Mouse (Mus musculus) thymus, postnatal 14 days (tissue): ENCODE data around the gene Ywhaq.
A peak's percentile ranks its signal among the peaks of the same experiment; 100 is the strongest.

ENCODE experiments used
- DNase-seq: peaks from one replicate; pipeline ENCODE4 v3.0.0; 2021

Ywhaq gene

DNA sequence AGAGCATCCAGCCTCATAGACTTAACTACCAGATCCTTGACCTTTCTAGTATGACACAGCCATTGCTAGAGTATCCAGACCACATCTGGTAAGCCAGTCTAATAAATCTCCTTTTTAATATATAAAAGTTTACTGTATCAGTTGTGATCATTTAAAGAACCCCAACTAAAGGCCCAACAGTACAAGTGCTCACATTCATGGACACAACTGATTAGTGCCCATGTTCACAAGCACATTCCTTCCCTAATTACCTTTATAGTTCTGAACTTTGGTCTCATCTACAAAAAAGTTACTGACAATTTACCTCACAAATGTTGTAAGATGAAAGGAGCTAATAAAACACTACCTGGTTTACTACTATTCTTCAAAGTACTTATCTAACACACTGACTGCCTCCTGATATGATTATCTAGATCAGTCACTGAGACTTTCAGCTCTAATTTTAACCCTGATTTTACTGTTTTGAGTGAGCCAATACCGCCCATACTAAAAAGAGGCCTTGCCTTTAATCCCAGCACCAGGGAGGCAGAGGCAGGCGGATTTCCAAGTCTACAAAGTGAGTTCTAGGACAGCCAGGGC, 8.6 kb downstream of the Ywhaq start:
- no peak for DNase-seq

DNA sequence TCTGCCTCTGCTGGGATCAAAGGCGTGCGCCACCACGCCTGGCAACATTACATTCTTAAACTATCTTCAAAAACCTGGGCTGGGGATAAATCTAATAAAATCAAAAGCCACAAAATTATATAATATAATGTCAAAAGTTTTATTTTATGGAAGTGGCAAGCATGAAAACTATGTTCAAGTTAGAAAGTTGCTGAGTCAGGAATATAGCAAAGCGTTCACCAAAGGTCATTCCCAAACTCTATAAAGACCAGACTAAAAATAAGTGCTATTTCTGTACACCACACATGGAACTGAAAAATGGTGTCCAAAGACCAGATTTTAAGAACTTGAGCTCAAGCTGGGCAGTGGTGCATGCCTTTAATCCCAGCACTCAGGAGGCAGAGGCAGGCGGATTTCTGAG, 14.7 kb downstream of the Ywhaq start:
- DNase-seq: no peak

DNA sequence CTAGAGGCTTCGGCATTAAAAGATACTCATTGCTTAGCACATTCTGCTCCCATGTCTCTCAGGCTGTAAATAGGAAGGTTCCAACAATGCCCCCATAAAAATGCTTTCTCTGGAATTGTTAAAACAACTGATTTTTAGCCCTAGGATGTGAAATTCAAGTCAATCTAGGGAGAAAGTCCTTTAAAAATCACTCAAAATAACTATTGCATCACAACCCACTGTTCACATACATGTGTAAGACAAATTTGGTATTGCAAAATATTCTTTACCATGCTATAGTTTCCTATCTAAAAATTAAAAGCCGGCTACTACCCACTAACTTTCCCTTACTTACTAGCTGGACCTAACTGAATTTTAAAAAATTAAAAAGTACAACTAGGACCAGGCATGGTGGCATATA, 31.2 kb downstream of the Ywhaq start:
- no peak for DNase-seq

DNA sequence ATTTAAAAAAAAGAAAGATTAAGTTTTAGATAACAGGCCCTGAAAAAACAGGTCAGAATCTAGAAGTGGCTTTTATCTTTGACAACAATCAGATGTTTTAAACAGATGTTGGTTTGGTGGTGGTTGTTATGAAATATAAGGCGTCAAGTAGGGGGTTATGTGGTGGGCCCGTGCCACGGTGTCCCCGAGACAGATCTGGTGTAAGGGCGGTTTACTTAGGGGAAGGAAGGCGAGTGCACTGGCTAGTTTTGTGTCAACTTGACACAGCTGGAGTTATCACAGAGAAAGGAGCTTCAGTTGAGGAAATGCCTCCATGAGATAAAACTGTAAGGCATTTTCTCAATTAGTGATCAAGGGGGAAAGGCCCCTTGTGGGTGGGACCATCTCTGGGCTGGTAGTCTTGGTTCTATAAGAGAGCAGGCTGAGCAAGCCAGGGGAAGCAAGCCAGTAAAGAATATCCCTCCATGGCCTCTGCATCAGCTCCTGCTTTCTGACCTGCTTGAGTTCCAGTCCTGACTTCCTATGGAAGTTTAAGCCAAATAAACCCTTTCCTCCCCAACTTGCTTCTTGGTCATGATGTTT, 38.6 kb downstream of the Ywhaq start:
- DNase-seq: peak; percentile 31

DNA sequence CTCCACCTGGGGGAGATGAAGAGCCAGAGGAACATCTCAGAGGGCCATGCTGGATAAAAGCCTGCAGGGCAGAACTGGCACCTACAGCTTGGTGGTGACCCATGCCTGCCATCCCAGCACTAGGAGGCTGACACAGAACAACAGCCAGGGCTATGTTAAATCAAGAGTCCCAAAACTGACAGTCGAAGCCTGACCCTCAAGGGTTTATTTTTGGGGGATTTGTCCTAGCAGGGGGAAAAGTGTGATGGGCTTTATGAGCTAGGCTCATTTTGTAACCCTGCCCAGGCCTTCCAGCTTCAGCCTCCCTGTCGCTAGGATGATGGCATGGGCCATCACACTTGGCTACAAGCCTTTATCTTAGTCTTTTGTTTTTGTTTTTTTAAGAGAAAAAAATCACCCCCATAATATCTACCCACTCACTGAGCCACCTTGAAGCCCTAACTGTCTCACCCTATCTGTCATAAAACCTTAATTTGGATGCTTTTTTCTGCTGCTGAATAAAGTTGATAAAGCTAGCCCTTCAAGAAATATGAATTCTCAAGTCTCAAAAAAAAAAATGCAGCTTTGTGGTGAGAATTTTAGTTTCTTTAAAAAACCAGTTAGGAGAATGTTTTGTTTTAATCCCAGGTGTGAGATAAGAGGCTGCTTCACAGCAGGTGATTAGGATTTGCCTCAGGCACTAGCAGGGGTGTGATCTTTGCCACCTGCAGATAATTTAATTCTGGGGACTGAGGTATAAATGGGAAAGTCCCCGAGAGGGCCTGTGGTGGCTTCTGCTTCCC, 41.9 kb downstream of the Ywhaq start:
- no peak for DNase-seq

DNA sequence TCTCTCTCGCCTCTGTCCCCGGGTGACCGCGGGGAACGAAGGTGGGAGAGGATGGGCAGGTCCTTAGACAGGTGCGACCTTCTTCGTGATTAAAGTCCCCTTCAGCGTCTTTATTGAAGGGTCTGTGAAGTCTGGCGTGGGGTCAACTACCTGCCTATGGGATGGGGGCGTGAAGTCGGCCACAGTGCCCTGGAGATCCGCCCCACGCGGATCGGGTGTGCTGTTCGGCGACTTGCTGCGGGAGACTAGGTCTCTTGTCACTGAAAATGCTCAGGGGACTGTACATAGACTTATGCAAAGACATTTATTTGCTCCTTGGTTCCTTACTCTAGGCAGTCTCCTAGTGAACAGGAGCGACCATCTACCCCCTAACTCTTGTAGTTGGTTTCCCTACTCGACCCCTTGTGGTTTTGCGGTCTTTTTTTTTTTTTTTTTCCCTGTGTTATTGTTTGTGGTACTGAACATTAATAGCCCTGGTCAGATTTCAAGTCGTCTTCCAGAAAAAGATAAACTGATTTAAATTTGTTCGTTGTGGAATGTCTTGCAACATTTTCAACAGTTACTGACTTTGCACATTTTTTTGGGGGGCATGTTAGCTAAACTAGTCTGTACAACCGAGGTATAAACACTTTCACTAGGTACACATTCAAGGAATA, 43.5 kb downstream of the Ywhaq start:
- no peak for DNase-seq

DNA sequence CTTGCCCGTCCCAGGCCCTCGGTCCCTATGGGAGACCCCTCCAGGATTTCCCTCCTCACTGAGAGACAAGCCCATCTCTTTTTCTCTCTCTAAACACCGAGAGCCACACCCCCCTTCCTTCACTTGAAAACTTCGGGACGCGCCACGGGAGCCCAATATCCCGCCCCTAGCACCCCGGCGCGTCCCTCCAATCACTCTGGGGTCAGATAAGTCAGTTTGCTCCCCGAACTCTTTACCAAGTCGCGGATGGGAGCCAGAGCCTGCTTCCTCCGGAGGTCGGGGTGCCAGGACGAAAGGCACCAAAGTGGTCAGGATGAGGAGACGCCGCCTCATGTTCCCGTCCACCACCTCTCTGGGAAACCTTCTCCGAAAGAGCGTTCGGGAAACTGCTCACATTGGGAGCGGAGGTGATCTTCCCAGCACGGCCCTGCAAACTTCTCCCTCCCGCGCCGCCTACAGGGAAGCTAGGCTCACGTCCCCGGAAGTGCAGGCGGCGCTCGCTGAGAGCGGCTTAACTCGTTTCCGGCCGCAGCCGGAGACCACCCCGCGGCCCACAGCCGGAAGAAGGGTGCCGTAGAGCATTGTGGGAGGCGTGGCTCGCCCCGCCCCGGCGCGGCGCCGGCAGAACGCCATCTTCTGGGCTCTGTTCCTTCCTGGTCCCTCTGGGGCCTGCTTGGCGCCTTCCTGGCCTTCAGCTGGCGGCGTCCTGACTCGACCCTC, 44.2 kb downstream of the Ywhaq start, which contains the start of gene Adam17:
TSS of gene Adam17 (minus strand) at position 533 of the 720 bp plus-strand sequence.
- peak; percentile 96 for DNase-seq

DNA sequence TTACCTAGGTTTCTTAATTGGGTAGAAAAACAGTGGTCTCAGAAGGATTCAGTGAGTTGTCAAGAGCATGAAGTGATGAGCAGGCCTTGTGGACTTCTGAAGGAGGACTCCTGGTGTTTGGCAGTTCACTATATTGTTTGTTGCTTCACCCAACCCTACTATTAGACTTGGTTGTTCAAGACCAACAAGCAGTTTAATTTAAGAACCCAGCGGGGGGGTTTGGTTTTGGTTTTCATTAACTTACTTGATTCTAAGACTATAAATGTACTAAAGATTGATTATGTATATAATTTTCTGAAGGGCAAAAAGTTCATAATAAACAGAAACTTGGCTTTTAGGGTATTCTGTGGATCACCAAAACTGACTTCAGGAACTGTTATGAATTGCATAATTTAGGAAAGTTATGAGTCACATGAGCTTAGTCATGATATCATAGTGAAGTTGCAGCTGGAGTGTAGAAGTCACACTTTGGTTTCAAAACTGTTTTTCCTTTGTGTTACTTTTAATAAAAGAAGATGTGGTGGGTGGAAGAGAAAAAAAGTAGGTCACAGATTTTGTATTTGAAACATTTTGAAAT, 47.3 kb downstream of the Ywhaq start:
- no peak for DNase-seq

DNA sequence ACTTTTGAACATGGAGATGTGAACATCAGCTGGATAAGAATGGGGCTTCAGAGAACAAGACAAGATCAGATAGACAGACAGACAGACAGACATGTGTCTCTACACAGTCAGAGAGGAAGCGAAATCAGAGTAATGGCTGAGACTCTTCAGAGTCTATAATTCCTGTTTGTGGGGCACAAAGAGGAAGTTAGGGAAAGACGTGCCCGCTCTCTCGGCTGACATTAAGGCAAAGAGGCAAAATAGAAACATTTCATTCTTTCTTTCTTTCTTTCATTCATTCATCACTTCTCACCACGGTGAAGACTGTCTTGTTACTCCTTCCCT, 48.4 kb downstream of the Ywhaq start:
- DNase-seq: no peak

DNA sequence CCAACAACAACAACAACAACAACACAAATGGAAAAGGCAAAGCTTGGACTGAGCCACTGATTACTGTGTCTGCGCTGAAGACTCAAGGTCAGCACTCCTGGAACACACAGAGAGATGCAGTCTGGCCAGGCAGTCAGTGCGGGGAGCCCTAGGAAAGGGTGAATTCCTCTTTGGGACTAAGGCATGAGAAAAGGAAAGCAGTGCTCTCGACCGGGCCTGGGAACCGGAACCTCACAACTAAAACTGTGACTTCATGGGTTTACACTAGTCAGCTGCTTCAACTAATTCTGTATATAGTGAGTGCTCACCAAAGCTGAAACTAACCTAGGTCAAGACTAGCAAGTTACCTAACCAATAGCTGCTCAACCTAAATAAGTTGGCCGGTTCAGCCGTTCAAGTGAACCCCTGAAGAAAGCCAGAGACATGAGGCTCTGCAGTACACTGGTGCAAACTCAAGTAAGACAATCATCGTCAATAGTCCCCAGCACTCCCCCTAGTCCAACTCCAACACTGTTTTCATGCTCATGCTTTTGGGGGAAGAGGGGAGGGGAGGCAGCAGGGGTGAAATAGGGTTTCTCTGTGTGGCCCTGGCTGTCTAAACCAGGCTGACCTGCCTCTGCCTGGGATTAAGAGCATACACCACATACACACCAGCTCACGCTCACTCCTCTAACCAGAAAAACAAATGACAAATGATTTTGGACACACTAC, 48.9 kb downstream of the Ywhaq start:
- no peak for DNase-seq

DNA sequence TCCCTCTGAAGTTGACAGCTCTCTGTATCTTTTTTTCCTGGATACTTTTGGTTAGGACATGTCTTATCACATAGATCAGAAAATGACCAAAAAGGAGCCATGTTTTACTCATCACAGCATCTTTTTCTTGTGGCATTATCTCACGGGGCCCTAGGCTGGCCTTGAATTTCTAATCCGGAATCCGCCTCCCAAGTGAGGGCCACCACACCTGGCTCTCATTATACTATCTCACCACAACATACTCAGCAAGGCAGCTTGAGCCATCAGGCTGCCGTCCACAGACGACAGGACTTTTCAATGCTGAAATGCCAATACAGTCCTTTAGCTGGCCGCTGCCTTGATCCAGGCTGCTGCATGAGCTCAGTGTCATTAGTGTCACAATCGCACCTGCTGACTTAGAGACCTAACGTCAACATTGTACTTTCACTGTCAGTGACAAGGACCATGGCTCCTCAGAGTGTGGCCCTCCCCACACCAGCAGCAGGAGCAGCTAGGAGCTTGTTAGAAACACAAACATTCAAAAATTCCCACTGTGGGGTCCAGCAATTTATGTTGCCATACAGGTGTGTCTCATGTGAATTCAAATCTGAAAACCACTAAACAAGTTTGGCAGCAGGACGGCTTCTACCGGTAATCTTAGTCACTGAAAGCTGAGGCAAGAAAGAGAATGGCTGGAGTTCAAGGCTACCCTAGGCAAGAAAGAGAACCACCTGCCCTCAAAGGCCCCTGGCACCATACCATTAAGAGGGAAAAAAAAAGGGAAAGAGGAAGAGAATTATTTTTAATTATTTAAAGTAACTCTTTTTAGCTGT, 52.6 kb downstream of the Ywhaq start:
- no peak for DNase-seq

DNA sequence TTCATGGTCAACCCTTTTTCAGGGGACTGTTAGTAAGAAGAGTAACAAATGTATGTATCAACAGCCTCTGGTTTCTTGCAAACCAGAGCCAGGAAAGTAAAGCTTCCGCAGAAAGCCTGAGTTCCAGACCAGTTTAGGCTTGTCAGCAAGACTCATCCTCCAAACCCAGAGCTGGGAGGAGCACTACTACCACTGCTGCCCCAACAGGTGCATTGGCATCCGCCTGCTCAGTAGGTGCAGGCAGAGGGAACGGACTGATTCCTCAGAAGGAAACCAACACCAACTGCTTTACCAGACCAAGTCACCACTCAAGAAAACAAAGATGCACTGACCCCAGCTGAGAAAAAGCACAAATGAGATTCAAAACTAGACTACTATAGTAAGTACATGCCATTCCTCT, 54.2 kb downstream of the Ywhaq start:
- no peak for DNase-seq

DNA sequence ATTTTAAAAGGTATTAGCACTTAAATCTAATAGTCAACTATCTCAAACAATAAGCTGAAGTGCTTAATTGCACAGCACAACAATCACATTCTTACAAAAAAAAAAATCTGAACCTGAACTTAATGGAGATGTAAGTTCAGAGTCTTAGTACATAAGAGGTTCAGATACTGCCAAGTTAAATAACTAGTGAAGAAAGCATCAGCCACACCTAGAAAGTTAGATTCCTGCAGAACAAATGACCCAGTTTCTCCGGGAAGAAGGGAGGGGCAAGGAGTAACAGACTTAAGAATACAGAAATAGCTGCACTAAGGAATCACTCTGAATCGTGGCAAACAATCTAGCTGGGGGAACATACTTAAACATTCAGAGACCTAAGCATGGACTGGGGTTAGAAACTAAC, 54.8 kb downstream of the Ywhaq start:
- no peak for DNase-seq

DNA sequence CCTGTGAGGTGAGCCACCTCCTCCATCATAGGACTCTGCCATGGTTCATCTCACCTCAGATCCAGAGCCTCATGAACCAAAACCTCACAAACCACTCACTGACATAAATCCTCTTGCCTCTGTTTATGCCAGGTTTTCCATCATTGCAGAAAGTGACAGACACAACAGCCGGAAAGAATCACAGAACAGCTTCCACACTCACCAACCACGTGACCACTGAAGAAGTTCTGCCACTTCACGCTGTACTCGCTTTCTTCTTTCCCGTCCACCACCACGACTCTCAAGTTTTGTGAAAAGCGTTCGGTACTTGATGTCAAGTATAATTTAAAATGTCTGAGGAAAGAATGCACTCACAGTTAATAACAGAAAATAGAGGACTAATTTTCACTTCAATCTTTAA, 63.8 kb downstream of the Ywhaq start:
- DNase-seq: no peak

DNA sequence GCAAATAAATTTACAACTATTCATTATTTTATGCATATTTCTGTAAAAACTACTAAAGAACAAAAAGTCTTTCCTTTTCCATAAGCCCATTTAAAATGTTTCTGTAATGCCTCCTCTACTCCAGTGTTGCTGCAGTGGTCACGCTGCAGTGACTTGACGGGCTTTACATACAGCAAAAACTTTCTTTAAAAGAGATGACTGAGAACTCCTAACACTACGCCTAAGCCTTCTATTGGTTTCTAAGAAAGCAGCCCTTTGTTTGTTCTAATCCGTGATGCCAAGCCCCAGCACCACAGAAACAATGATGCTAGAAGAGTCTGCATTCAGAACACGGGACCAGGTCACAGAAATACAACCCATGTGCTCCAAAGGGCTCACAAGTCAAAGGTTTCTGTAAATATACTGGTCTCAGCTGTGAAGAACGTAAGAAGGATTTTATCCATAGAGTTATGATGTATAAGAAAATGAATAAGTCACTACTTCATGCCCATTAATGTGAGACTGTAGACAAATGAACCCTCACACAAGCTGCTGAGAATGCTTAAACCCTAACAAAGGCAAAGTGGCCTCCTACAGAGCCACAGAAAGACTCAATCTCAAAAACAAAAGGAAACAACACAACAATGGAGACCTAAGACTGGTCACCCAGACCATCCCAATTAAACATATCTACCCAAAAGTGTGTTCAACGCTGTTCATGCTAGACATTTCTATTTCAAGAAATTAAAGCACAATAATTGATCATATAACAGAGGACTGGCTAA, 67.1 kb downstream of the Ywhaq start:
- no peak for DNase-seq

DNA sequence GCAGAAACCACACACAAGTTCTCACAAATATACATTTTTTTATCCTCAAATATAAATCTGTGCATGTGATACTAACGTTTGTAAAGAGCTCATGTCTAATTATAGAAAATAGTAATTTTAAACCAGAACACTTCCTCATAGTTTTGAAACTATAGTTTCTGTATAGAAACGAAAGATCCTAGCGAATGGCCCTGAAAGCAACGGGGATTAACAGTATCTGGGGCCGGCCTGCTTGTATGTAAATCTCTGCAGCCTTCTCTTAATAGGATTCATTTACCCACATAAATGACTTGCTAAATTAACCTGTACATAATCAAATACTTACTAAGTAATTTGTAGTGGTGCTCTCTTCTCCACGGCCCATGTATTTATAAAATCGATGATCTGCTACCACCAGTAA, 70.5 kb downstream of the Ywhaq start:
- no peak for DNase-seq

DNA sequence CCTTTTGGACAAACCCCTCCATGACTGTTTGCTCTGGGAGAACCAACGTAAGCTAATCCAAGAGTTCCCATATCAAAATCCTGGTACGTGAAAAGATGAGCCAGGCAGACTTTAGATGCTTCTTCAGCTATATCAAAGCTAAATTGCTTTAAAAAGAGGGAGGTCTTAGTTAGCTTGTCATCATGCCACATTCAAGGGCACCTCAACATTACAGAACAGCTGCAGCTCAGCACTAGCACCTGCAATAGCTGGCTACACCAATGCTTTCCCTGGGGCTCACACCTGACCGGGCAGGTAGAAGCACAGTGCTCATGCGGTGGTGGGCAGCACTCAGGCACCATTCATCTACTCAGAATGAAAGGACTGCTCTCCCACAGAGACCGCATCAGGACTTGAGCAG, 76.8 kb downstream of the Ywhaq start:
- no peak for DNase-seq
